Mouse (Mus musculus) C2C12 (cell line): ENCODE data around the gene Cphx3.
"Not testable (repeated sequence)": the region's sequence is repeated elsewhere in the genome, so short reads cannot be mapped to it uniquely, and the experiment has no call there.

Experiments
- CEBPB ChIP-seq: IDR thresholded peaks from one replicate; pipeline ENCODE4 v1.6.1; 2011; ENCODE audit warnings: low read depth, mild to moderate bottlenecking, control low read depth, moderate library complexity
- CTCF ChIP-seq: IDR thresholded peaks from one replicate; pipeline ENCODE4 v1.5.1; 2011; ENCODE audit not compliant: control insufficient read depth, insufficient read depth, insufficient read length
- MAX ChIP-seq: IDR thresholded peaks from one replicate; pipeline ENCODE4 v1.6.1; 2011; ENCODE audit warnings: mild to moderate bottlenecking, control low read depth
- MYOD1 ChIP-seq: IDR thresholded peaks from one replicate; pipeline ENCODE4 v1.6.1; 2011; ENCODE audit warnings: low read depth; ENCODE audit not compliant: control insufficient read depth, insufficient read length
- MYOG ChIP-seq: IDR thresholded peaks from one replicate; pipeline ENCODE4 v1.6.1; 2011; ENCODE audit not compliant: control insufficient read depth, insufficient read length; ENCODE audit errors: extremely low read depth
- USF1 ChIP-seq: IDR thresholded peaks from one replicate; pipeline ENCODE4 v1.6.1; 2011; ENCODE audit warnings: low read depth, mild to moderate bottlenecking, control low read depth, moderate library complexity

GRCm38 (mm10) chr14:26066574-26067324 lies 15.3 kb upstream of the Cphx3 start:
- not testable (repeated sequence) for TF ChIP-seq USF1, CTCF, CEBPB, MAX, MYOD1, MYOG
